In genomic region chr1:153704174-153704573, GRCm38 (mm10) we compare ENCODE assay signal across 11 mouse cellular contexts. TPM values are rescaled to one million over a fixed set of nuclear protein-coding genes. Genes with fewer than 3 reads are reported as not detected.
DNase-seq lines count a peak whose midpoint lies in the region; ATAC-seq and TF ChIP-seq lines count a peak whose summit lies in the region.
"Had no signal": no experiment of that assay in that cellular context is flagged by ENCODE, and none has a peak within 500 bp of the region (broad histone marks: within the 10 kb centered on the region; RNA-seq: fewer than 3 reads in every experiment).

No protein-coding gene starts in this region.

- no peaks in the 10 kb centered on the region for H3K36me3 ChIP-seq in lung, postnatal 0 days (ENCODE audit: insufficient read depth, low read length)
- no peaks in the 10 kb centered on the region for H3K36me3 ChIP-seq in forebrain, embryonic 14.5 days (ENCODE audit: control insufficient read depth, insufficient read depth, low read length)
- H3K36me3 ChIP-seq in limb, embryonic 10.5 days: no peaks in the 10 kb centered on the region
- no peaks in the 10 kb centered on the region for H3K36me3 ChIP-seq in neural tube, embryonic 13.5 days
- H3K36me3 ChIP-seq: lung, embryonic 15.5 days had no signal

- TF ChIP-seq EP300 in lung, postnatal 0 days (IDR thresholded peaks at IDR 0.05): no peak

- H3K4me2 ChIP-seq in lung, postnatal 0 days (replicated peaks; ENCODE audit: low read depth, low read length): no peak overlapping the region
- H3K4me2 ChIP-seq in forebrain, embryonic 14.5 days (ENCODE audit: low read length): no peak overlapping the region; the same call in 1 of the 2 replicates
- H3K4me2 ChIP-seq in neural tube, embryonic 13.5 days: peak overlapping the region; percentile 21; the same call in 1 of the 2 replicates
- H3K4me2 ChIP-seq: lung, embryonic 15.5 days had no signal

- H3K27ac ChIP-seq in lung, postnatal 0 days (ENCODE audit: low read length): no peak overlapping the region
- H3K27ac ChIP-seq in forebrain, embryonic 14.5 days (ENCODE audit: low read depth, low read length): peak overlapping the region; percentile 57; the same call in 1 of the 2 replicates
- peak overlapping the region; percentile 86 for H3K27ac ChIP-seq in limb, embryonic 10.5 days
- H3K27ac ChIP-seq in neural tube, embryonic 13.5 days (replicated peaks): peak overlapping the region; percentile 49; the same call in 1 of the 2 replicates
- H3K27ac ChIP-seq: kidney, postnatal 0 days; lung, embryonic 15.5 days had no signal

- no peak for DNase-seq in lung, postnatal 0 days (ENCODE audit: low spot score)
- DNase-seq in lung, adult 18-20 months: no peak
- peak; percentile 82 for DNase-seq in forebrain, embryonic 14.5 days (ENCODE audit: low spot score)
- DNase-seq in limb, embryonic 10.5 days (ENCODE audit: low spot score): no peak
- DNase-seq in ovary, postnatal 36 days (ENCODE audit: low spot score): no peak
- DNase-seq in testis, postnatal 10 days (ENCODE audit: low spot score): no peak
- no peak for DNase-seq in kidney, postnatal 36 days
- DNase-seq: spleen, adult 18-20 months had no signal

- no peak overlapping the region for H3K4me3 ChIP-seq in lung, postnatal 0 days (ENCODE audit: low read depth, low read length)
- H3K4me3 ChIP-seq in forebrain, embryonic 14.5 days (ENCODE audit: low read depth, low read length): no peak overlapping the region
- no peak overlapping the region for H3K4me3 ChIP-seq in limb, embryonic 10.5 days
- no peak overlapping the region for H3K4me3 ChIP-seq in neural tube, embryonic 13.5 days
- H3K4me3 ChIP-seq: lung, embryonic 15.5 days had no signal

- no peak for TF ChIP-seq CTCF in lung, postnatal 0 days (IDR thresholded peaks at IDR 0.05)

- H3K9ac ChIP-seq in lung, postnatal 0 days (replicated peaks; ENCODE audit: low read depth): no peak overlapping the region
- H3K9ac ChIP-seq in forebrain, embryonic 14.5 days (ENCODE audit: low read length): no peak overlapping the region
- H3K9ac ChIP-seq in neural tube, embryonic 13.5 days: no peak overlapping the region
- H3K9ac ChIP-seq: lung, embryonic 15.5 days had no signal

- H3K9me3 ChIP-seq in lung, postnatal 0 days (ENCODE audit: low read length): no peaks in the 10 kb centered on the region
- no peaks in the 10 kb centered on the region for H3K9me3 ChIP-seq in forebrain, embryonic 14.5 days (replicated peaks; ENCODE audit: control insufficient read depth, low read length)
- H3K9me3 ChIP-seq in limb, embryonic 10.5 days (replicated peaks): no peaks in the 10 kb centered on the region
- no peaks in the 10 kb centered on the region for H3K9me3 ChIP-seq in neural tube, embryonic 13.5 days
- H3K9me3 ChIP-seq: lung, embryonic 15.5 days had no signal

- WGBS in lung, postnatal 0 days: 23% methylated on average over 7 of the region's 7 CpGs
- 11% methylated on average over 7 of the region's 7 CpGs for WGBS in forebrain, embryonic 14.5 days
- WGBS in limb, embryonic 10.5 days: 3% methylated on average over 7 of the region's 7 CpGs
- 10% methylated on average over 7 of the region's 7 CpGs for WGBS in neural tube, embryonic 13.5 days

- peak; percentile 17; the same call in 1 of the 2 replicates for ATAC-seq in lung, postnatal 0 days
- ATAC-seq in forebrain, embryonic 14.5 days: peak; percentile 69
- peak; percentile 62 for ATAC-seq in neural tube, embryonic 13.5 days (ENCODE audit: low read depth)

- H3K4me1 ChIP-seq in lung, postnatal 0 days (ENCODE audit: insufficient read depth, low read depth, low read length): 0 out of 2 replicates have a peak, but pooled peaks cover 3% of the 10 kb centered on the region
- H3K4me1 ChIP-seq in forebrain, embryonic 14.5 days (ENCODE audit: control insufficient read depth, insufficient read depth, low read length): peaks cover 17% of the 10 kb centered on the region
- H3K4me1 ChIP-seq in limb, embryonic 10.5 days: peaks cover 52% of the 10 kb centered on the region
- peaks cover 35% of the 10 kb centered on the region for H3K4me1 ChIP-seq in neural tube, embryonic 13.5 days (replicated peaks)

- H3K27me3 ChIP-seq in lung, postnatal 0 days (replicated peaks; ENCODE audit: insufficient read depth, low read length): no peaks in the 10 kb centered on the region
- no peaks in the 10 kb centered on the region for H3K27me3 ChIP-seq in forebrain, embryonic 14.5 days (replicated peaks; ENCODE audit: control insufficient read depth, insufficient read depth, low read length)
- H3K27me3 ChIP-seq in limb, embryonic 10.5 days (ENCODE audit: low read depth, poor library complexity, severe bottlenecking): no peaks in the 10 kb centered on the region
- no peaks in the 10 kb centered on the region for H3K27me3 ChIP-seq in neural tube, embryonic 13.5 days

RNA-seq across cellular contexts. Expression of gene Rgs16, which starts 36.0 kb away (rescaled TPM):
- 3.8 and 8.4 TPM in 2 replicates for polyA plus RNA-seq in lung, postnatal 0 days (2015; fragmentation: Nextera tagmentation; extraction: Ambion mirVana)
- polyA plus RNA-seq in forebrain, embryonic 14.5 days (2014; fragmentation: Nextera tagmentation; extraction: Ambion mirVana): 20.0 and 22.9 TPM in 2 replicates
- 3.1 and 6.0 TPM in 2 replicates for polyA plus RNA-seq in limb, embryonic 10.5 days (2016; fragmentation: Nextera tagmentation; extraction: Ambion mirVana)
- 22.9 and 28.1 TPM in 2 replicates for polyA plus RNA-seq in neural tube, embryonic 13.5 days (2015; fragmentation: Nextera tagmentation; extraction: Ambion mirVana)

RNA-seq across cellular contexts. Expression of gene Rnasel, which starts 45.1 kb away (rescaled TPM):
- polyA plus RNA-seq in lung, postnatal 0 days (2015; fragmentation: Nextera tagmentation; extraction: Ambion mirVana): 13.1 and 16.6 TPM in 2 replicates
- 29.9 and 37.3 TPM in 2 replicates for polyA plus RNA-seq in forebrain, embryonic 14.5 days (2014; fragmentation: Nextera tagmentation; extraction: Ambion mirVana)
- polyA plus RNA-seq in limb, embryonic 10.5 days (2016; fragmentation: Nextera tagmentation; extraction: Ambion mirVana): 4.0 and 8.2 TPM in 2 replicates
- polyA plus RNA-seq in neural tube, embryonic 13.5 days (2015; fragmentation: Nextera tagmentation; extraction: Ambion mirVana): 38.8 and 43.6 TPM in 2 replicates

RNA-seq across cellular contexts. Expression of gene Rgs8, which starts 51.3 kb away (rescaled TPM):
- polyA plus RNA-seq in lung, postnatal 0 days (2015; fragmentation: Nextera tagmentation; extraction: Ambion mirVana): 0.12 and 0.14 TPM in 2 replicates
- 14.6 and 15.0 TPM in 2 replicates for polyA plus RNA-seq in forebrain, embryonic 14.5 days (2014; fragmentation: Nextera tagmentation; extraction: Ambion mirVana)
- 0.28 and 0.61 TPM in 2 replicates for polyA plus RNA-seq in limb, embryonic 10.5 days (2016; fragmentation: Nextera tagmentation; extraction: Ambion mirVana)
- 16.9 and 17.2 TPM in 2 replicates for polyA plus RNA-seq in neural tube, embryonic 13.5 days (2015; fragmentation: Nextera tagmentation; extraction: Ambion mirVana)

Comparison
In these comparisons a context has a peak if more than half of its experiments do, and no peak if none do; other contexts are left out.
1. ATAC-seq: peak in every context shown above with its lines; median percentile 69 in forebrain, embryonic 14.5 days; 62 in neural tube, embryonic 13.5 days; 17 in lung, postnatal 0 days.